ENCODE assay signal across 14 mouse cellular contexts in the genomic region with DNA sequence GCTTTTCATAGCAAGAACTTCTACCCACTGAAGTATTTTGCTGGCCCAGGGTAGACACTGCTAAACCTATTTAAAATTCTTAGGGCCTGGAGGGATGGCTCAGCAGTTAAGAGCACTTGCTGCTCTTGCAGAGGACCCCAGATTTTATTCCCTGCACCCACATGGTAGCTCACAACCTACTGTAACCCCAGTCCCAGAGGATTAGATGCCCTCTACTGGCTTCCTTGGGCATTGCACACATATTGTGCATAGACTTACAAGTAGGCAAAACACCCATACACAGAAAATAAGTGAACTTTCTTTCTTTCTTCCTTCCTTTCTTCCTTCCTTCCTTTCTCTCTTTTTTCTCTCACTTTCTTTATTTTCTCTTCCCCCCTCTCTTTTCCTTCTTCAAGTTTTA. TPM values are rescaled to one million over a fixed set of nuclear protein-coding genes. Genes with fewer than 3 reads are reported as not detected.
DNase-seq lines count a peak whose midpoint lies in the region; ATAC-seq and TF ChIP-seq lines count a peak whose summit lies in the region.
"Had no signal": no experiment of that assay in that cellular context is flagged by ENCODE, and none has a peak within 500 bp of the region (broad histone marks: within the 10 kb centered on the region; RNA-seq: fewer than 3 reads in every experiment).

No protein-coding gene starts in this region.

- H3K4me2 ChIP-seq in CH12.LX (ENCODE audit: insufficient read depth, low read depth, poor library complexity, severe bottlenecking), result no peak overlapping the region
- no peak overlapping the region for H3K4me2 ChIP-seq in embryonic facial prominence, embryonic 15.5 days (replicated peaks)
- H3K4me2 ChIP-seq: lung, embryonic 15.5 days; midbrain, embryonic 15.5 days had no signal

- DNase-seq in left cerebral cortex, adult 2 months (ENCODE audit: extremely low spot score in 1 of 2, low spot score in 2 of 2), result no peak
- DNase-seq in left cerebral cortex, adult 8-10 months (ENCODE audit: low spot score in 2 of 2), result no peak
- DNase-seq in A20 (ENCODE audit: low read depth, low spot score) (peak; percentile 36), CH12.LX (ENCODE audit: extremely low read depth) (no peak)
- DNase-seq in spleen, adult 18-20 months, result no peak
- no peak for DNase-seq in adrenal gland, adult 2 months
- DNase-seq: adrenal gland, postnatal 25 days; cerebellum, adult 11-12 months; embryo, embryonic 11 days had no signal

- no peak; the same call in 1 of the 2 replicates for TF ChIP-seq RAD21 in CH12.LX (IDR thresholded peaks at IDR 0.05; ENCODE audit: low read depth, low read length)

- no peak overlapping the region for H3K9ac ChIP-seq in CH12.LX (ENCODE audit: insufficient read depth, low read depth)
- H3K9ac ChIP-seq in embryonic facial prominence, embryonic 15.5 days, result no peak overlapping the region
- H3K9ac ChIP-seq: lung, embryonic 15.5 days; midbrain, embryonic 15.5 days had no signal

- intact Hi-C loops in left cerebral cortex, adult 2 months (cut with DNase I), result no loop called here

- TF ChIP-seq CTCF in left cerebral cortex, adult 2 months (IDR thresholded peaks at IDR 0.05), result peak; percentile 29
- TF ChIP-seq CTCF in CH12.LX (conservative IDR thresholded peaks at IDR 0.05 in 1 of 2, IDR thresholded peaks at IDR 0.05 in 1 of 2; ENCODE audit: low read depth in 2 of 2, low read length in 2 of 2), result peak; percentile 44 to 53; a peak in 3 of 4 replicates

- H3K36me3 ChIP-seq in CH12.LX (replicated peaks in 1 of 2; ENCODE audit: control insufficient read depth in 1 of 2, insufficient read depth in 1 of 2, low read length in 1 of 2), result peaks cover 0 to 8% of the 10 kb centered on the region in 2 experiments
- 0 out of 2 replicates have a peak, but pooled peaks cover 5% of the 10 kb centered on the region for H3K36me3 ChIP-seq in embryonic facial prominence, embryonic 15.5 days
- H3K36me3 ChIP-seq: midbrain, embryonic 15.5 days had no signal

- no peak overlapping the region for H3K27ac ChIP-seq in left cerebral cortex, adult 2 months
- no peak overlapping the region for H3K27ac ChIP-seq in CH12.LX (ENCODE audit: insufficient read depth, low read depth)
- peak overlapping the region; percentile 78 for H3K27ac ChIP-seq in embryonic facial prominence, embryonic 15.5 days (replicated peaks)
- H3K27ac ChIP-seq: lung, embryonic 15.5 days; midbrain, embryonic 15.5 days had no signal

- no peak for TF ChIP-seq EP300 in CH12.LX (IDR thresholded peaks at IDR 0.05; ENCODE audit: low read length)

- peaks cover 0 to 2% of the 10 kb centered on the region in 2 experiments; a peak in 2 of 4 replicates for H3K4me1 ChIP-seq in CH12.LX (ENCODE audit: control insufficient read depth in 1 of 2, insufficient read depth in 2 of 2)
- peaks cover 6% of the 10 kb centered on the region for H3K4me1 ChIP-seq in embryonic facial prominence, embryonic 15.5 days
- H3K4me1 ChIP-seq: lung, embryonic 15.5 days; midbrain, embryonic 15.5 days had no signal

- ATAC-seq in embryonic facial prominence, embryonic 15.5 days (ENCODE audit: insufficient number of reproducible peaks, low FRiP score, low TSS enrichment, low read depth), result no peak
- ATAC-seq: forebrain, embryonic 14.5 days; midbrain, embryonic 15.5 days; Patski had no signal

- H3K4me3 ChIP-seq in left cerebral cortex, adult 2 months, result no peak overlapping the region
- H3K4me3 ChIP-seq in CH12.LX (replicated peaks in 1 of 3; ENCODE audit: low read depth in 2 of 3, low read length in 2 of 3, poor library complexity in 1 of 3), result no peak overlapping the region
- H3K4me3 ChIP-seq in embryonic facial prominence, embryonic 15.5 days (replicated peaks), result no peak overlapping the region
- H3K4me3 ChIP-seq: lung, embryonic 15.5 days; midbrain, embryonic 15.5 days had no signal

- no peaks in the 10 kb centered on the region for H3K27me3 ChIP-seq in CH12.LX (replicated peaks)
- no peaks in the 10 kb centered on the region for H3K27me3 ChIP-seq in embryonic facial prominence, embryonic 15.5 days
- H3K27me3 ChIP-seq: lung, embryonic 15.5 days; midbrain, embryonic 15.5 days; Patski had no signal

- H3K9me3 ChIP-seq in CH12.LX (replicated peaks; ENCODE audit: low read length), result no peaks in the 10 kb centered on the region
- no peaks in the 10 kb centered on the region for H3K9me3 ChIP-seq in embryonic facial prominence, embryonic 15.5 days (replicated peaks)
- H3K9me3 ChIP-seq: lung, embryonic 15.5 days; midbrain, embryonic 15.5 days had no signal

- in situ Hi-C loops in CH12.LX (cut with MboI; ENCODE audit: low pct_ligation_motif_present, low pct_unique_long_range_greater_than_20kb, low sequenced_read_pairs), result no loop called here

- no peak for TF ChIP-seq POLR2A in CH12.LX (IDR thresholded peaks at IDR 0.05; ENCODE audit: low read depth, low read length)

- H3K79me2 ChIP-seq in CH12.LX (replicated peaks; ENCODE audit: control insufficient read depth, extremely low read depth, insufficient read depth, poor library complexity, severe bottlenecking), result no peaks in the 10 kb centered on the region

- dilution Hi-C loops in CH12.LX (cut with MboI; ENCODE audit: extremely low pct_ligation_motif_present, extremely low pct_unique_long_range_greater_than_20kb, low sequenced_read_pairs), result no loop called here

TF ChIP-seq in CH12.LX, 34 proteins besides CTCF, POLR2A, EP300 and RAD21:
- TF ChIP-seq UBTF (IDR thresholded peaks at IDR 0.05; ENCODE audit: low read depth, low read length), result no peak
- TF ChIP-seq USF1 (IDR thresholded peaks at IDR 0.05; ENCODE audit: low read depth, low read length), result no peak
- TF ChIP-seq ZC3H11A (IDR thresholded peaks at IDR 0.05; ENCODE audit: low read depth, low read length), result no peak
- no peak for TF ChIP-seq TCF12 (IDR thresholded peaks at IDR 0.05; ENCODE audit: low read depth, low read length)
- no peak for TF ChIP-seq MAFK (IDR thresholded peaks at IDR 0.05; ENCODE audit: insufficient replicate concordance, low read length)
- no peak for TF ChIP-seq ELF1 (IDR thresholded peaks at IDR 0.05; ENCODE audit: low read depth, low read length)
- no peak for TF ChIP-seq USF2 (conservative IDR thresholded peaks at IDR 0.05; ENCODE audit: low read depth, low read length)
- TF ChIP-seq CHD1 (IDR thresholded peaks at IDR 0.05; ENCODE audit: low read depth, low read length), result no peak
- no peak for TF ChIP-seq RCOR1 (conservative IDR thresholded peaks at IDR 0.05; ENCODE audit: low read depth, low read length)
- no peak for TF ChIP-seq E2F4 (IDR thresholded peaks at IDR 0.05; ENCODE audit: insufficient replicate concordance, low read depth, low read length)
- TF ChIP-seq ZNF384 (IDR thresholded peaks at IDR 0.05; ENCODE audit: low read depth, low read length), result no peak
- no peak for TF ChIP-seq JUN (IDR thresholded peaks at IDR 0.05; ENCODE audit: insufficient read depth, low read depth, low read length)

RNA-seq across cellular contexts. Expression of gene Trim47, which starts 9.2 kb away (rescaled TPM):
- 1 to 10 TPM; 5.2 to 8.0 TPM for total RNA-seq in left cerebral cortex, adult 2 months (2021)
- total RNA-seq in left cerebral cortex, adult 8-10 months (2022), result 1 to 10 TPM; 5.6 to 8.1 (median 7.0) TPM
- total RNA-seq in CH12.LX (2012; rRNA removed), result 0.21 and 0.38 TPM in 2 replicates
- total RNA-seq in CH12.LX (2014; rRNA removed), result 0.21 TPM in 1 of 2 replicates, not detected in the other
- 0.50 TPM in 1 of 2 replicates, not detected in the other for polyA plus RNA-seq in CH12.LX (2012; ENCODE audit: insufficient read length, low read depth)
- polyA plus RNA-seq in embryonic facial prominence, embryonic 15.5 days (2015; fragmentation: Nextera tagmentation; extraction: Ambion mirVana), result 25.1 and 27.6 TPM in 2 replicates
- 10 to 100 TPM; 10.3 to 17.9 TPM for total RNA-seq in adrenal gland, adult 2 months (2021)
- 49.1 and 68.9 TPM in 2 replicates for polyA plus RNA-seq in adrenal gland, adult 2 months (2012; rRNA removed)

RNA-seq across cellular contexts. Expression of gene Trim65, which starts 13.1 kb away (rescaled TPM):
- total RNA-seq in left cerebral cortex, adult 2 months (2021), result 1 to 10 TPM; 7.6 to 9.1 TPM
- total RNA-seq in left cerebral cortex, adult 8-10 months (2022), result 1 to 10 TPM; 6.3 to 7.7 (median 7.4) TPM
- 2.0 and 2.8 TPM in 2 replicates for total RNA-seq in CH12.LX (2012; rRNA removed)
- total RNA-seq in CH12.LX (2014; rRNA removed), result 0.66 and 0.81 TPM in 2 replicates
- 1.1 and 1.4 TPM in 2 replicates for polyA plus RNA-seq in CH12.LX (2012; ENCODE audit: insufficient read length, low read depth)
- 5.2 and 6.1 TPM in 2 replicates for polyA plus RNA-seq in embryonic facial prominence, embryonic 15.5 days (2015; fragmentation: Nextera tagmentation; extraction: Ambion mirVana)
- 10 to 100 TPM in 1 of 2 experiments, 1 to 10 TPM in 1; 9.5 to 11.8 TPM for total RNA-seq in adrenal gland, adult 2 months (2021)
- polyA plus RNA-seq in adrenal gland, adult 2 months (2012; rRNA removed), result 15.9 and 16.0 TPM in 2 replicates

RNA-seq across cellular contexts. Expression of gene Mrpl38, which starts 20.8 kb away (rescaled TPM):
- total RNA-seq in left cerebral cortex, adult 2 months (2021), result 10 to 100 TPM; 59.4 to 66.8 TPM
- total RNA-seq in left cerebral cortex, adult 8-10 months (2022), result 10 to 100 TPM; 43.3 to 64.9 (median 56.2) TPM
- total RNA-seq in CH12.LX (2012; rRNA removed), result 157 and 159 TPM in 2 replicates
- 95.6 and 109 TPM in 2 replicates for total RNA-seq in CH12.LX (2014; rRNA removed)
- polyA plus RNA-seq in CH12.LX (2012; ENCODE audit: insufficient read length, low read depth), result 171 and 188 TPM in 2 replicates
- 86.9 and 93.7 TPM in 2 replicates for polyA plus RNA-seq in embryonic facial prominence, embryonic 15.5 days (2015; fragmentation: Nextera tagmentation; extraction: Ambion mirVana)
- total RNA-seq in adrenal gland, adult 2 months (2021), result 100 to 1,000 TPM; 102 to 108 TPM
- polyA plus RNA-seq in adrenal gland, adult 2 months (2012; rRNA removed), result 134 and 167 TPM in 2 replicates

RNA-seq across cellular contexts. Expression of gene Wbp2, which starts 31.0 kb away (rescaled TPM):
- total RNA-seq in left cerebral cortex, adult 2 months (2021), result 100 to 1,000 TPM; 387 to 414 TPM
- total RNA-seq in left cerebral cortex, adult 8-10 months (2022), result 100 to 1,000 TPM; 414 to 460 (median 438) TPM
- total RNA-seq in CH12.LX (2012; rRNA removed) (27.1 and 30.7 TPM in 2 replicates), CH12.LX (2014; rRNA removed) (14.0 and 15.2 TPM in 2 replicates)
- 70.8 and 97.1 TPM in 2 replicates for polyA plus RNA-seq in CH12.LX (2012; ENCODE audit: insufficient read length, low read depth)
- polyA plus RNA-seq in embryonic facial prominence, embryonic 15.5 days (2015; fragmentation: Nextera tagmentation; extraction: Ambion mirVana), result 68.6 and 90.8 TPM in 2 replicates
- total RNA-seq in adrenal gland, adult 2 months (2021), result 100 to 1,000 TPM; 165 to 185 TPM
- polyA plus RNA-seq in adrenal gland, adult 2 months (2012; rRNA removed), result 517 and 528 TPM in 2 replicates

RNA-seq across cellular contexts. Expression of gene Unc13d, which starts 40.1 kb away (rescaled TPM):
- 1 to 10 TPM; 1.5 to 2.0 TPM for total RNA-seq in left cerebral cortex, adult 2 months (2021)
- total RNA-seq in left cerebral cortex, adult 8-10 months (2022), result 1 to 10 TPM; 1.2 to 4.1 (median 1.7) TPM
- 12.2 and 14.0 TPM in 2 replicates for total RNA-seq in CH12.LX (2012; rRNA removed)
- total RNA-seq in CH12.LX (2014; rRNA removed), result 8.9 and 9.6 TPM in 2 replicates
- polyA plus RNA-seq in CH12.LX (2012; ENCODE audit: insufficient read length, low read depth), result 15.7 and 16.8 TPM in 2 replicates
- polyA plus RNA-seq in embryonic facial prominence, embryonic 15.5 days (2015; fragmentation: Nextera tagmentation; extraction: Ambion mirVana), result 4.3 and 4.8 TPM in 2 replicates
- total RNA-seq in adrenal gland, adult 2 months (2021), result 1 to 10 TPM in 1 of 2 experiments, under 1 TPM in 1; 0.83 to 1.0 TPM
- 2.3 and 3.4 TPM in 2 replicates for polyA plus RNA-seq in adrenal gland, adult 2 months (2012; rRNA removed)

Comparison
In these comparisons a context has a peak if more than half of its experiments do, and no peak if none do; other contexts are left out.
1. RNA of gene Trim47, which starts 9.2 kb away (total RNA-seq): 10.3 to 17.9 TPM in adrenal gland, adult 2 months, 5.2 to 8.0 TPM in left cerebral cortex, adult 2 months and 5.6 to 8.1 TPM in left cerebral cortex, adult 8-10 months; 0.21 to 0.38 TPM in CH12.LX; every median in the first group is over 4 times any median in the second.